Mouse (Mus musculus) midbrain, embryonic 14.5 days (tissue): ENCODE data around the gene Cntrl. TPM values are rescaled to one million over a fixed set of nuclear protein-coding genes. Genes with fewer than 3 reads are reported as not detected.

Experiments used
- polyA plus RNA-seq: library from polyadenylated mRNA; unstranded; fragments of >200 nt; fragmentation: Nextera tagmentation; extraction: Ambion mirVana; gene quantifications from 2 replicates; pipeline ENCODE4 v1.2.1, GENCODE M21; 2014

The Cntrl gene
- polyA plus RNA-seq, 1 experiment from 2014 or later, result 13.8 TPM

Other genes starting within 250 kb of the Cntrl start
- gene Cutal, start 235.1 kb upstream of the Cntrl start, polyA plus RNA-seq, result 0.59 TPM in 1 of 2 replicates, not detected in the other
- 107 and 112 TPM in 2 replicates for gene Psmd5, start 234.5 kb upstream of the Cntrl start, polyA plus RNA-seq
- gene Phf19, start 195.5 kb upstream of the Cntrl start, polyA plus RNA-seq, result 0.93 and 1.6 TPM in 2 replicates
- gene Traf1, start 147.7 kb upstream of the Cntrl start, polyA plus RNA-seq, result 0.87 and 3.3 TPM in 2 replicates
- 0.15 and 0.41 TPM in 2 replicates for gene Hc, start 48.1 kb upstream of the Cntrl start, polyA plus RNA-seq
- gene AI182371, start 7.9 kb upstream of the Cntrl start, polyA plus RNA-seq, result 0.36 and 0.39 TPM in 2 replicates
- 401 and 415 TPM in 2 replicates for gene Rab14, start 91.6 kb downstream of the Cntrl start, polyA plus RNA-seq
- 8.8 and 18.9 TPM in 2 replicates for gene Gsn, start 146.9 kb downstream of the Cntrl start, polyA plus RNA-seq
- gene Stom, start 227.5 kb downstream of the Cntrl start, polyA plus RNA-seq, result 7.2 and 11.2 TPM in 2 replicates